Mouse (Mus musculus): ENCODE data around the gene Zfp11. TPM values are rescaled to one million over a fixed set of nuclear protein-coding genes. Genes with fewer than 3 reads are reported as not detected.
"Not testable (repeated sequence)": the region's sequence is repeated elsewhere in the genome, so short reads cannot be mapped to it uniquely, and the experiment has no call there.

The Zfp11 gene
- polyA plus RNA-seq, 1 experiment from 2014 or later: 5.3 TPM

- H3K9ac ChIP-seq (ENCODE audit: low read length); H3K4me3 ChIP-seq (ENCODE audit: low read length); H3K27ac ChIP-seq (ENCODE audit: low read length); H3K27me3 ChIP-seq (ENCODE audit: control insufficient read depth, insufficient read depth, low read depth, low read length); ATAC-seq (ENCODE audit: low read depth); H3K36me3 ChIP-seq (ENCODE audit: control insufficient read depth, insufficient read depth, low read length); H3K9me3 ChIP-seq (ENCODE audit: control insufficient read depth, low read length); H3K4me2 ChIP-seq (ENCODE audit: low read depth, low read length); H3K4me1 ChIP-seq (replicated peaks; ENCODE audit: control insufficient read depth, insufficient read depth, low read length): not testable (repeated sequence)
- WGBS: 67% methylated on average over 4 of the region's 4 CpGs
Observed at GRCm38 (mm10) chr5:129626586-129626985, 43.3 kb downstream of the Zfp11 start.

GRCm38 (mm10) chr5:129626099-129626498 lies 43.8 kb downstream of the Zfp11 start:
- 84% methylated on average over 6 of the region's 6 CpGs for WGBS
- no peak for ATAC-seq (ENCODE audit: low read depth)
- H3K9me3 ChIP-seq (ENCODE audit: control insufficient read depth, low read length): no peaks in the 10 kb centered on the region
- no peaks in the 10 kb centered on the region for H3K27me3 ChIP-seq (ENCODE audit: control insufficient read depth, insufficient read depth, low read depth, low read length)
- H3K4me2 ChIP-seq (ENCODE audit: low read depth, low read length): no peak overlapping the region
- H3K4me3 ChIP-seq (ENCODE audit: low read length): no peak overlapping the region
- no peaks in the 10 kb centered on the region for H3K4me1 ChIP-seq (replicated peaks; ENCODE audit: control insufficient read depth, insufficient read depth, low read length)
- no peaks in the 10 kb centered on the region for H3K36me3 ChIP-seq (ENCODE audit: control insufficient read depth, insufficient read depth, low read length)
- H3K27ac ChIP-seq (ENCODE audit: low read length): no peak overlapping the region
- H3K9ac ChIP-seq (ENCODE audit: low read length): no peak overlapping the region

- WGBS: 65% methylated on average over 5 of the region's 5 CpGs
- H3K27ac ChIP-seq (ENCODE audit: low read length): no peak overlapping the region
Observed at GRCm38 (mm10) chr5:129621361-129621760, 48.5 kb downstream of the Zfp11 start.

GRCm38 (mm10) chr5:129620600-129620999 lies 49.3 kb downstream of the Zfp11 start:
- H3K4me1 ChIP-seq (replicated peaks; ENCODE audit: control insufficient read depth, insufficient read depth, low read length); H3K9me3 ChIP-seq (ENCODE audit: control insufficient read depth, low read length); H3K27me3 ChIP-seq (ENCODE audit: control insufficient read depth, insufficient read depth, low read depth, low read length); H3K9ac ChIP-seq (ENCODE audit: low read length); H3K4me2 ChIP-seq (ENCODE audit: low read depth, low read length); H3K27ac ChIP-seq (ENCODE audit: low read length); ATAC-seq (ENCODE audit: low read depth); H3K36me3 ChIP-seq (ENCODE audit: control insufficient read depth, insufficient read depth, low read length); H3K4me3 ChIP-seq (ENCODE audit: low read length): not testable (repeated sequence)
- 60% methylated on average over 9 of the region's 9 CpGs for WGBS

More at GRCm38 (mm10) chr5:129621361-129621760, 48.5 kb downstream of the Zfp11 start:
- ATAC-seq (ENCODE audit: low read depth): no peak
- Histone ChIP-seq H3K36me3 (ENCODE audit: control insufficient read depth, insufficient read depth, low read length) (no peaks in the 10 kb centered on the region), H3K4me3 (ENCODE audit: low read length) (no peak overlapping the region), H3K9me3 (ENCODE audit: control insufficient read depth, low read length) (no peaks in the 10 kb centered on the region), H3K4me2 (ENCODE audit: low read depth, low read length) (no peak overlapping the region), H3K4me1 (replicated peaks; ENCODE audit: control insufficient read depth, insufficient read depth, low read length) (no peaks in the 10 kb centered on the region), H3K9ac (ENCODE audit: low read length) (no peak overlapping the region), H3K27me3 (ENCODE audit: control insufficient read depth, insufficient read depth, low read depth, low read length) (no peaks in the 10 kb centered on the region)

GRCm38 (mm10) chr5:129611060-129611459 lies 58.8 kb downstream of the Zfp11 start:
- no peak overlapping the region for H3K4me3 ChIP-seq (ENCODE audit: low read length)
- H3K9ac ChIP-seq (ENCODE audit: low read length): no peak overlapping the region
- H3K36me3 ChIP-seq (ENCODE audit: control insufficient read depth, insufficient read depth, low read length): no peaks in the 10 kb centered on the region
- no peaks in the 10 kb centered on the region for H3K4me1 ChIP-seq (replicated peaks; ENCODE audit: control insufficient read depth, insufficient read depth, low read length)
- no peaks in the 10 kb centered on the region for H3K27me3 ChIP-seq (ENCODE audit: control insufficient read depth, insufficient read depth, low read depth, low read length)
- WGBS: 0% methylated on average over 1 of the region's 1 CpGs
- peak; percentile 74; the same call in 1 of the 2 replicates for ATAC-seq (ENCODE audit: low read depth)
- no peak overlapping the region for H3K27ac ChIP-seq (ENCODE audit: low read length)
- H3K4me2 ChIP-seq (ENCODE audit: low read depth, low read length): no peak overlapping the region
- H3K9me3 ChIP-seq (ENCODE audit: control insufficient read depth, low read length): no peaks in the 10 kb centered on the region

- WGBS: 72% methylated on average over 8 of the region's 8 CpGs
- ATAC-seq (ENCODE audit: low read depth): no peak
- no peak overlapping the region for H3K4me3 ChIP-seq (ENCODE audit: low read length)
- no peaks in the 10 kb centered on the region for H3K9me3 ChIP-seq (ENCODE audit: control insufficient read depth, low read length)
- H3K4me1 ChIP-seq (replicated peaks; ENCODE audit: control insufficient read depth, insufficient read depth, low read length): no peaks in the 10 kb centered on the region
- no peak overlapping the region for H3K27ac ChIP-seq (ENCODE audit: low read length)
- no peaks in the 10 kb centered on the region for H3K36me3 ChIP-seq (ENCODE audit: control insufficient read depth, insufficient read depth, low read length)
- H3K9ac ChIP-seq (ENCODE audit: low read length): no peak overlapping the region
- H3K27me3 ChIP-seq (ENCODE audit: control insufficient read depth, insufficient read depth, low read depth, low read length): no peaks in the 10 kb centered on the region
- H3K4me2 ChIP-seq (ENCODE audit: low read depth, low read length): no peak overlapping the region
Observed at GRCm38 (mm10) chr5:129607476-129607875, 62.4 kb downstream of the Zfp11 start.

Other genes starting within 250 kb of the Zfp11 start
- gene Sfswap, start 168.9 kb downstream of the Zfp11 start, polyA plus RNA-seq (2015; fragmentation: Nextera tagmentation; extraction: Ambion mirVana): 38.6 and 40.9 TPM in 2 replicates
- gene Mmp17, start 85.9 kb downstream of the Zfp11 start, polyA plus RNA-seq (2015; fragmentation: Nextera tagmentation; extraction: Ambion mirVana): 1.6 and 1.9 TPM in 2 replicates
- gene Sept14, start 38.4 kb upstream of the Zfp11 start, polyA plus RNA-seq (2015; fragmentation: Nextera tagmentation; extraction: Ambion mirVana): not detected in 2 replicates
- gene Mrps17, start 45.4 kb upstream of the Zfp11 start, polyA plus RNA-seq (2015; fragmentation: Nextera tagmentation; extraction: Ambion mirVana): 164 and 173 TPM in 2 replicates
- 94.7 and 98.7 TPM in 2 replicates for gene Nipsnap2, start 55.0 kb upstream of the Zfp11 start, polyA plus RNA-seq (2015; fragmentation: Nextera tagmentation; extraction: Ambion mirVana)
- gene Psph, start 117.3 kb upstream of the Zfp11 start, polyA plus RNA-seq (2015; fragmentation: Nextera tagmentation; extraction: Ambion mirVana): 32.7 and 33.5 TPM in 2 replicates
- gene Sumf2, start 176.9 kb upstream of the Zfp11 start, polyA plus RNA-seq (2015; fragmentation: Nextera tagmentation; extraction: Ambion mirVana): 40.1 and 51.4 TPM in 2 replicates
- gene Chchd2, start 217.4 kb upstream of the Zfp11 start, polyA plus RNA-seq (2015; fragmentation: Nextera tagmentation; extraction: Ambion mirVana): 815 and 838 TPM in 2 replicates
- gene Zbed5, start 225.6 kb upstream of the Zfp11 start, polyA plus RNA-seq (2015; fragmentation: Nextera tagmentation; extraction: Ambion mirVana): 4.3 and 4.4 TPM in 2 replicates
- gene Phkg1, start 228.4 kb upstream of the Zfp11 start, polyA plus RNA-seq (2015; fragmentation: Nextera tagmentation; extraction: Ambion mirVana): 0.39 and 0.43 TPM in 2 replicates
- 2.6 and 3.1 TPM in 2 replicates for gene Nupr1l, start 238.4 kb upstream of the Zfp11 start, polyA plus RNA-seq (2015; fragmentation: Nextera tagmentation; extraction: Ambion mirVana)

All from lung, embryonic 16.5 days (tissue).